Mouse (Mus musculus) midbrain, embryonic 12.5 days (tissue): ENCODE measurements around the gene Nfam1. TPM values are rescaled to one million over a fixed set of nuclear protein-coding genes. Genes with fewer than 3 reads are reported as not detected.

Experiments
- ATAC-seq: fragments of 200-750 bp; cut with Nextera tagmentation; 2 replicates; pipeline ENCODE4 v1.8.0; 2017; ENCODE audit warnings: low read depth, moderate TSS enrichment, moderate library complexity; ENCODE audit not compliant: low FRiP score
- H3K27ac ChIP-seq: fragments of 300-500 bp; sonication (generic); replicated peaks from 2 replicates; pipeline ENCODE4 v1.5.1; 2016; ENCODE audit warnings: mild to moderate bottlenecking
- H3K27me3 ChIP-seq: fragments of 300-500 bp; sonication (generic); 2 replicates; pipeline ENCODE4 v1.6.1; 2016; ENCODE audit warnings: mild to moderate bottlenecking
- H3K36me3 ChIP-seq: fragments of 300-500 bp; sonication (generic); 2 replicates; pipeline ENCODE4 v1.6.1; 2016
- H3K4me1 ChIP-seq: fragments of 300-500 bp; sonication (generic); 2 replicates; pipeline ENCODE4 v1.6.1; 2016
- H3K4me2 ChIP-seq: fragments of 300-500 bp; sonication (generic); replicated peaks from 2 replicates; pipeline ENCODE4 v1.6.1; 2016; ENCODE audit warnings: mild to moderate bottlenecking, moderate library complexity
- H3K4me3 ChIP-seq: fragments of 300-500 bp; sonication (generic); 2 replicates; pipeline ENCODE4 v1.5.1; 2016; ENCODE audit warnings: mild to moderate bottlenecking
- H3K9ac ChIP-seq: fragments of 300-500 bp; sonication (generic); replicated peaks from 2 replicates; pipeline ENCODE4 v1.6.1; 2016; ENCODE audit warnings: mild to moderate bottlenecking, moderate library complexity
- H3K9me3 ChIP-seq: fragments of 300-500 bp; sonication (generic); 2 replicates; pipeline ENCODE4 v1.6.1; 2016; ENCODE audit warnings: mild to moderate bottlenecking
- WGBS: fragments of 180-500 bp; shearing (Covaris S2); methylation state at CpG from one replicate; pipeline ENCODE4 v1.1.7; 2016; 5-methylcytosine and 5-hydroxymethylcytosine counted together
- polyA plus RNA-seq: library from polyadenylated mRNA; unstranded; fragments of >200 nt; fragmentation: Nextera tagmentation; extraction: Ambion mirVana; gene quantifications from 2 replicates; pipeline ENCODE4 v1.2.1, GENCODE M21; 2016

The Nfam1 gene
- polyA plus RNA-seq, 1 experiment from 2014 or later, result 4.2 TPM

- Histone ChIP-seq H3K4me2 (peak within 1 kb of the TSS; percentile 81), H3K4me3 (peak within 1 kb of the TSS; percentile 47), H3K27ac (no peak within 1 kb of the TSS), H3K4me1 (peaks cover 81% of the 10 kb centered on the region), H3K9ac (peak within 1 kb of the TSS; percentile 53), H3K36me3 (no peaks in the 10 kb centered on the region), H3K9me3 (no peaks in the 10 kb centered on the region), H3K27me3 (peaks cover 51% of the 10 kb centered on the region)
- ATAC-seq, result peak; percentile 86
- WGBS, result 1% methylated on average over 16 of the region's 20 CpGs
Observed at GRCm38 (mm10) chr15:82987732-82988112, 45.4 kb downstream of the Nfam1 start, which contains the start of gene Tcf20. TSS of gene Tcf20 (minus strand) at chr15:82987872.

GRCm38 (mm10) chr15:82987014-82987731 lies 45.9 kb downstream of the Nfam1 start:
- WGBS, result under 1% methylated on average over 38 of the region's 38 CpGs
- H3K9me3 ChIP-seq, result no peaks in the 10 kb centered on the region
- peak overlapping the region; percentile 53 for H3K9ac ChIP-seq
- H3K36me3 ChIP-seq, result no peaks in the 10 kb centered on the region
- H3K27me3 ChIP-seq, result peaks cover 51% of the 10 kb centered on the region
- peak overlapping the region; percentile 47 for H3K4me3 ChIP-seq
- H3K4me1 ChIP-seq, result peaks cover 80% of the 10 kb centered on the region
- ATAC-seq, result peak; percentile 32
- peak overlapping the region; percentile 81 for H3K4me2 ChIP-seq
- H3K27ac ChIP-seq, result no peak overlapping the region

GRCm38 (mm10) chr15:82984574-82984973 lies 48.5 kb downstream of the Nfam1 start:
- peak overlapping the region; percentile 47 for H3K4me2 ChIP-seq
- WGBS, result 59% methylated on average over 7 of the region's 7 CpGs
- no peak for ATAC-seq
- H3K9ac ChIP-seq, result no peak overlapping the region
- peak overlapping the region; percentile 88 for H3K27ac ChIP-seq
- H3K4me1 ChIP-seq, result peaks cover 83% of the 10 kb centered on the region
- peaks cover 50% of the 10 kb centered on the region for H3K27me3 ChIP-seq
- no peak overlapping the region for H3K4me3 ChIP-seq
- no peaks in the 10 kb centered on the region for H3K36me3 ChIP-seq
- H3K9me3 ChIP-seq, result no peaks in the 10 kb centered on the region

GRCm38 (mm10) chr15:82984097-82984496 lies 49.0 kb downstream of the Nfam1 start:
- no peak overlapping the region for H3K9ac ChIP-seq
- ATAC-seq, result no peak
- peak overlapping the region; percentile 88 for H3K27ac ChIP-seq
- H3K4me1 ChIP-seq, result peaks cover 78% of the 10 kb centered on the region
- peaks cover 49% of the 10 kb centered on the region for H3K27me3 ChIP-seq
- no peaks in the 10 kb centered on the region for H3K9me3 ChIP-seq
- H3K4me3 ChIP-seq, result no peak overlapping the region
- WGBS, result 5% methylated on average over 3 of the region's 4 CpGs
- H3K4me2 ChIP-seq, result peak overlapping the region; percentile 47
- no peaks in the 10 kb centered on the region for H3K36me3 ChIP-seq

GRCm38 (mm10) chr15:82983416-82984026 lies 49.6 kb downstream of the Nfam1 start:
- WGBS, result 3% methylated on average over 9 of the region's 9 CpGs

GRCm38 (mm10) chr15:82982724-82983415 lies 50.2 kb downstream of the Nfam1 start:
- WGBS, result 3% methylated on average over 16 of the region's 18 CpGs
- ATAC-seq, result no peak

More at GRCm38 (mm10) chr15:82983416-82984026, 49.6 kb downstream of the Nfam1 start:
- H3K4me3 ChIP-seq, result peak overlapping the region; percentile 17; the same call in 1 of the 2 replicates
- H3K9ac ChIP-seq, result no peak overlapping the region
- no peaks in the 10 kb centered on the region for H3K36me3 ChIP-seq
- no peaks in the 10 kb centered on the region for H3K9me3 ChIP-seq
- H3K27me3 ChIP-seq, result peaks cover 46% of the 10 kb centered on the region
- peak overlapping the region; percentile 88 for H3K27ac ChIP-seq
- H3K4me1 ChIP-seq, result peaks cover 72% of the 10 kb centered on the region
- peak overlapping the region; percentile 47 for H3K4me2 ChIP-seq
- ATAC-seq, result peak; percentile 51

GRCm38 (mm10) chr15:82981676-82982520 lies 51.2 kb downstream of the Nfam1 start:
- Histone ChIP-seq H3K27ac (peak overlapping the region; percentile 88), H3K4me3 (no peak overlapping the region), H3K4me2 (peak overlapping the region; percentile 47), H3K9ac (no peak overlapping the region; the same call in 1 of the 2 replicates), H3K27me3 (peaks cover 37% of the 10 kb centered on the region), H3K36me3 (no peaks in the 10 kb centered on the region), H3K9me3 (no peaks in the 10 kb centered on the region), H3K4me1 (peaks cover 61% of the 10 kb centered on the region)
- no peak for ATAC-seq
- WGBS, result 31% methylated on average over 15 of the region's 15 CpGs

More at GRCm38 (mm10) chr15:82982724-82983415, 50.2 kb downstream of the Nfam1 start:
- Histone ChIP-seq H3K4me1 (peaks cover 66% of the 10 kb centered on the region), H3K36me3 (no peaks in the 10 kb centered on the region), H3K4me3 (peak overlapping the region; percentile 17), H3K27ac (peak overlapping the region; percentile 88), H3K27me3 (peaks cover 43% of the 10 kb centered on the region), H3K4me2 (peak overlapping the region; percentile 47), H3K9me3 (no peaks in the 10 kb centered on the region), H3K9ac (peak overlapping the region; percentile 45)

- no peak overlapping the region for H3K9ac ChIP-seq
- ATAC-seq, result no peak
- H3K4me3 ChIP-seq, result no peak overlapping the region
- H3K27me3 ChIP-seq, result peaks cover 24% of the 10 kb centered on the region
- no peaks in the 10 kb centered on the region for H3K9me3 ChIP-seq
- no peak overlapping the region for H3K4me2 ChIP-seq
- H3K4me1 ChIP-seq, result peaks cover 45% of the 10 kb centered on the region
- H3K27ac ChIP-seq, result no peak overlapping the region
- H3K36me3 ChIP-seq, result no peaks in the 10 kb centered on the region
- WGBS, result 100% methylated on average over 1 of the region's 1 CpGs
Observed at GRCm38 (mm10) chr15:82979531-82979930, 53.6 kb downstream of the Nfam1 start.

- Histone ChIP-seq H3K27ac (no peak overlapping the region), H3K27me3 (peaks cover 22% of the 10 kb centered on the region; the same call in 1 of the 2 replicates), H3K4me2 (no peak overlapping the region), H3K4me1 (peaks cover 15% of the 10 kb centered on the region), H3K36me3 (no peaks in the 10 kb centered on the region), H3K4me3 (no peak overlapping the region), H3K9me3 (no peaks in the 10 kb centered on the region), H3K9ac (no peak overlapping the region)
- no peak for ATAC-seq
- WGBS, result 69% methylated on average over 1 of the region's 1 CpGs
Observed at GRCm38 (mm10) chr15:82974471-82974870, 58.6 kb downstream of the Nfam1 start.

- Histone ChIP-seq H3K9ac (no peak overlapping the region; the same call in 1 of the 2 replicates), H3K4me1 (peaks cover 32% of the 10 kb centered on the region), H3K36me3 (no peaks in the 10 kb centered on the region), H3K4me3 (no peak overlapping the region), H3K27ac (peak overlapping the region; percentile 84), H3K27me3 (peaks cover 54% of the 10 kb centered on the region), H3K4me2 (peak overlapping the region; percentile 48; the same call in 1 of the 2 replicates), H3K9me3 (no peaks in the 10 kb centered on the region)
- 17% methylated on average over 6 of the region's 6 CpGs for WGBS
- ATAC-seq, result no peak
Observed at GRCm38 (mm10) chr15:82969206-82969721, 63.8 kb downstream of the Nfam1 start.

GRCm38 (mm10) chr15:82968449-82968848 lies 64.7 kb downstream of the Nfam1 start:
- under 1% methylated on average over 22 of the region's 22 CpGs for WGBS
- Histone ChIP-seq H3K27me3 (peaks cover 55% of the 10 kb centered on the region), H3K4me3 (peak overlapping the region; percentile 14; the same call in 1 of the 2 replicates), H3K27ac (peak overlapping the region; percentile 84), H3K9ac (peak overlapping the region; percentile 32; the same call in 1 of the 2 replicates), H3K9me3 (no peaks in the 10 kb centered on the region), H3K4me2 (peak overlapping the region; percentile 48), H3K4me1 (peaks cover 39% of the 10 kb centered on the region), H3K36me3 (no peaks in the 10 kb centered on the region)
- peak; percentile 79 for ATAC-seq
